In the genomic region with DNA sequence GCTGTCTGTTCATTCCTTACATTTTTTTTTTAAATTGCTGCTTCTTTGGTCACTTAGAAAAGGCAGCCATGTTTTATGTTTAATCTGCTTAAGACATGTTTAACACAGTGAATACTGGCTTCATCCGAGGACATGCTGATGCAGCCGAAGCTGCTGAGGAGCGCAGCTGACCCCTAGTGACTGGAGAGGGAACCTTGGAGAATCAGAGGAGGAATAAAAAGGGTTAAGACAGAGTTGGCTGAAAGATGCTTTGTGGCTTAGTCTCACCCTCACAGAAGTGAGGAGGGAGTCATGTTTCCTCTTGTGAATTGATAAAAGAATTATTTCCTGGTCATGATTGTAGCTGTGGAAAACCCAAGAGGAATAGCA, we compare ENCODE assay signal across 8 mouse cellular contexts. TPM values are rescaled to one million over a fixed set of nuclear protein-coding genes. Genes with fewer than 3 reads are reported as not detected.
A peak's percentile ranks its signal among the peaks of the same experiment; 100 is the strongest.
DNase-seq lines count a peak whose midpoint lies in the region; ATAC-seq and TF ChIP-seq lines count a peak whose summit lies in the region.

No protein-coding gene starts in this region.

- no peak overlapping the region for H3K4me2 ChIP-seq in heart, embryonic 11.5 days
- H3K4me2 ChIP-seq in kidney, postnatal 0 days (ENCODE audit: low read length), result no peak overlapping the region

- no peaks in the 10 kb centered on the region for H3K36me3 ChIP-seq in heart, embryonic 11.5 days (ENCODE audit: control insufficient read depth, insufficient read depth, low read length)
- H3K36me3 ChIP-seq in thymus, adult 2 months (ENCODE audit: control insufficient read depth, insufficient read depth, low read length), result no peaks in the 10 kb centered on the region
- H3K36me3 ChIP-seq in kidney, postnatal 0 days (ENCODE audit: insufficient read depth, low read length), result no peaks in the 10 kb centered on the region

- no peak for TF ChIP-seq CTCF in thymus, adult 2 months (IDR thresholded peaks at IDR 0.05; ENCODE audit: borderline replicate concordance, control insufficient read depth, extremely low read depth, insufficient read depth, low read length, poor library complexity)
- TF ChIP-seq CTCF in embryonic fibroblast, embryonic 13.5 days (IDR thresholded peaks at IDR 0.05; ENCODE audit: borderline replicate concordance, insufficient read depth, low read length), result peak; percentile 81
- peak; percentile 88 for TF ChIP-seq CTCF in kidney, postnatal 0 days (IDR thresholded peaks at IDR 0.05; ENCODE audit: low read depth)

- H3K27ac ChIP-seq in heart, embryonic 11.5 days (ENCODE audit: low read depth, low read length), result no peak overlapping the region
- H3K27ac ChIP-seq in thymus, adult 2 months (ENCODE audit: control insufficient read depth, insufficient read depth, low read length), result no peak overlapping the region
- H3K27ac ChIP-seq in embryonic fibroblast, embryonic 13.5 days (ENCODE audit: insufficient read depth, low read length), result peak overlapping the region; percentile 37
- no peak overlapping the region for H3K27ac ChIP-seq in kidney, postnatal 0 days

- no peak overlapping the region for H3K9ac ChIP-seq in heart, embryonic 11.5 days (ENCODE audit: low read depth, low read length)
- H3K9ac ChIP-seq in kidney, postnatal 0 days (ENCODE audit: low read depth, low read length), result no peak overlapping the region

- 34% methylated on average over 3 of the region's 3 CpGs for WGBS in heart, embryonic 11.5 days (ENCODE audit: insufficient replicate concordance)
- 42% methylated on average over 3 of the region's 3 CpGs for WGBS in thymus, adult 2 months
- WGBS in kidney, postnatal 0 days, result 30% methylated on average over 3 of the region's 3 CpGs

- peaks cover 6% of the 10 kb centered on the region for H3K4me1 ChIP-seq in heart, embryonic 11.5 days (ENCODE audit: control insufficient read depth, insufficient read depth, low read length)
- H3K4me1 ChIP-seq in thymus, adult 2 months (replicated peaks; ENCODE audit: control insufficient read depth, insufficient read depth, low read length), result no peaks in the 10 kb centered on the region
- peaks cover 29% of the 10 kb centered on the region for H3K4me1 ChIP-seq in embryonic fibroblast, embryonic 13.5 days (ENCODE audit: control insufficient read depth, insufficient read depth, low read length)
- peaks cover 3% of the 10 kb centered on the region for H3K4me1 ChIP-seq in kidney, postnatal 0 days (replicated peaks; ENCODE audit: insufficient read depth, low read length)

- no peak for TF ChIP-seq POLR2A in thymus, adult 2 months (IDR thresholded peaks at IDR 0.05; ENCODE audit: control insufficient read depth, extremely low read depth, insufficient read depth, low read length, poor library complexity)
- TF ChIP-seq POLR2A in embryonic fibroblast, embryonic 13.5 days (IDR thresholded peaks at IDR 0.05; ENCODE audit: low read depth, low read length), result no peak

- no peaks in the 10 kb centered on the region for H3K9me3 ChIP-seq in heart, embryonic 11.5 days (replicated peaks; ENCODE audit: control insufficient read depth, low read length)
- H3K9me3 ChIP-seq in kidney, postnatal 0 days (replicated peaks; ENCODE audit: low read length), result no peaks in the 10 kb centered on the region

- no peak overlapping the region for H3K4me3 ChIP-seq in heart, embryonic 11.5 days (ENCODE audit: low read depth, low read length)
- no peak overlapping the region for H3K4me3 ChIP-seq in thymus, adult 2 months (ENCODE audit: control insufficient read depth, insufficient read depth, low read length)
- no peak overlapping the region for H3K4me3 ChIP-seq in embryonic fibroblast, embryonic 13.5 days (ENCODE audit: insufficient read depth, low read length)
- H3K4me3 ChIP-seq in kidney, postnatal 0 days (replicated peaks; ENCODE audit: low read depth, low read length), result no peak overlapping the region

- ATAC-seq in heart, embryonic 11.5 days (replicated peaks; ENCODE audit: insufficient number of reproducible peaks, low FRiP score, low TSS enrichment), result no peak
- no peak; the same call in 1 of the 2 replicates for ATAC-seq in kidney, postnatal 0 days (replicated peaks; ENCODE audit: low FRiP score, low read depth)

- peak; percentile 76 for DNase-seq in heart, adult 11 months
- peak; percentile 3 for DNase-seq in thymus, adult 2 months
- DNase-seq in thymus, postnatal 10 days (ENCODE audit: low spot score in 2 of 2), result no peak
- DNase-seq in kidney, postnatal 0 days (ENCODE audit: low spot score), result peak; percentile 81
- DNase-seq in naive thymus-derived CD4-positive, alpha-beta T cell, adult 2 months (ENCODE audit: low read depth), result peak; percentile 22
- no peak for DNase-seq in spleen, postnatal 36 days (ENCODE audit: low spot score in 2 of 2)

- H3K27me3 ChIP-seq in heart, embryonic 11.5 days (ENCODE audit: control insufficient read depth, insufficient read depth, low read length), result no peaks in the 10 kb centered on the region
- no peaks in the 10 kb centered on the region for H3K27me3 ChIP-seq in thymus, adult 2 months (ENCODE audit: control insufficient read depth, insufficient read depth, low read length)
- no peaks in the 10 kb centered on the region for H3K27me3 ChIP-seq in kidney, postnatal 0 days (ENCODE audit: insufficient read depth, low read length)

RNA-seq across cellular contexts. Expression of a gene that starts 28.5 kb away (rescaled TPM):
- polyA plus RNA-seq in heart, embryonic 11.5 days (2014; fragmentation: Nextera tagmentation; extraction: Ambion mirVana), result 20.5 and 22.4 TPM in 2 replicates
- 2.8 and 3.0 TPM in 2 replicates for polyA plus RNA-seq in thymus, adult 2 months (2012; rRNA removed)
- polyA plus RNA-seq in embryonic fibroblast, embryonic 13.5 days (2011; ENCODE audit: insufficient read length, low read depth, missing spikeins), result 14.4 and 18.4 TPM in 2 replicates
- polyA plus RNA-seq in kidney, postnatal 0 days (2015; fragmentation: Nextera tagmentation; extraction: Ambion mirVana), result 26.6 and 28.2 TPM in 2 replicates

Comparison
In these comparisons a context has a peak if more than half of its experiments do, and no peak if none do; other contexts are left out.
1. DNase-seq: peak in heart, adult 11 months (single experiment), thymus, adult 2 months (single experiment), kidney, postnatal 0 days (single experiment) and naive thymus-derived CD4-positive, alpha-beta T cell, adult 2 months (single experiment); none in thymus, postnatal 10 days (0 of 2) and spleen, postnatal 36 days (0 of 2).